Mouse (Mus musculus): Measurements from ENCODE around the gene Ints5. TPM values are rescaled to one million over a fixed set of nuclear protein-coding genes. Genes with fewer than 3 reads are reported as not detected.
"Not testable (repeated sequence)": the region's sequence is repeated elsewhere in the genome, so short reads cannot be mapped to it uniquely, and the experiment has no call there.

The Ints5 gene
- polyA plus RNA-seq, 1 experiment from 2014 or later, result 24.8 TPM

- Histone ChIP-seq H3K27ac (ENCODE audit: low read length) (peak overlapping the region; percentile 32; the same call in 1 of the 2 replicates), H3K9me3 (replicated peaks; ENCODE audit: control insufficient read depth, low read length) (no peaks in the 10 kb centered on the region), H3K36me3 (ENCODE audit: control insufficient read depth, insufficient read depth) (peaks cover 12% of the 10 kb centered on the region), H3K9ac (ENCODE audit: low read length) (peak overlapping the region; percentile 93), H3K27me3 (ENCODE audit: control insufficient read depth, insufficient read depth, low read length) (no peaks in the 10 kb centered on the region), H3K4me1 (ENCODE audit: control insufficient read depth, insufficient read depth, low read length) (peaks cover 8% of the 10 kb centered on the region), H3K4me3 (ENCODE audit: low read length) (peak overlapping the region; percentile 95), H3K4me2 (ENCODE audit: low read depth, low read length) (peak overlapping the region; percentile 85)
- no peak for ATAC-seq (replicated peaks; ENCODE audit: extremely low read depth, insufficient read depth, low FRiP score)
- 14% methylated on average over 3 of the region's 3 CpGs for WGBS
These were observed 11.8 kb upstream of the Ints5 start for GRCm38 (mm10) chr19:8881034-8881392.

- 67% methylated on average over 3 of the region's 3 CpGs for WGBS
- Histone ChIP-seq H3K9me3 (replicated peaks; ENCODE audit: control insufficient read depth, low read length) (no peaks in the 10 kb centered on the region), H3K4me2 (ENCODE audit: low read depth, low read length) (no peak within 1 kb of the TSS), H3K4me3 (ENCODE audit: low read length) (no peak within 1 kb of the TSS), H3K27me3 (ENCODE audit: control insufficient read depth, insufficient read depth, low read length) (no peaks in the 10 kb centered on the region), H3K36me3 (ENCODE audit: control insufficient read depth, insufficient read depth) (no peaks in the 10 kb centered on the region), H3K27ac (ENCODE audit: low read length) (no peak within 1 kb of the TSS), H3K4me1 (ENCODE audit: control insufficient read depth, insufficient read depth, low read length) (peaks cover 16% of the 10 kb centered on the region), H3K9ac (ENCODE audit: low read length) (no peak within 1 kb of the TSS)
- no peak for ATAC-seq (replicated peaks; ENCODE audit: extremely low read depth, insufficient read depth, low FRiP score)
These were observed 9.2 kb upstream of the Ints5 start, which contains the start of the genes Lbhd1 and Gm49403 for GRCm38 (mm10) chr19:8883616-8884015. Gene Lbhd1, plus strand, starts transcription at chr19:8883732. Gene Gm49403, plus strand, starts transcription at chr19:8883930.

- ATAC-seq (replicated peaks; ENCODE audit: extremely low read depth, insufficient read depth, low FRiP score), result no peak
- Histone ChIP-seq H3K9ac (ENCODE audit: low read length) (no peak overlapping the region), H3K9me3 (replicated peaks; ENCODE audit: control insufficient read depth, low read length) (no peaks in the 10 kb centered on the region), H3K36me3 (ENCODE audit: control insufficient read depth, insufficient read depth) (peaks cover 5% of the 10 kb centered on the region; the same call in 1 of the 2 replicates), H3K27ac (ENCODE audit: low read length) (no peak overlapping the region), H3K4me3 (ENCODE audit: low read length) (no peak overlapping the region), H3K4me1 (ENCODE audit: control insufficient read depth, insufficient read depth, low read length) (peaks cover 12% of the 10 kb centered on the region), H3K4me2 (ENCODE audit: low read depth, low read length) (peak overlapping the region; percentile 82; the same call in 1 of the 2 replicates), H3K27me3 (ENCODE audit: control insufficient read depth, insufficient read depth, low read length) (no peaks in the 10 kb centered on the region)
- WGBS, result 38% methylated on average over 1 of the region's 1 CpGs
These were observed 5.8 kb upstream of the Ints5 start for GRCm38 (mm10) chr19:8886916-8887584.

- Histone ChIP-seq H3K36me3 (ENCODE audit: control insufficient read depth, insufficient read depth) (peaks cover 5% of the 10 kb centered on the region; the same call in 1 of the 2 replicates), H3K27ac (ENCODE audit: low read length) (peak overlapping the region; percentile 85), H3K4me1 (ENCODE audit: control insufficient read depth, insufficient read depth, low read length) (peaks cover 15% of the 10 kb centered on the region), H3K9me3 (replicated peaks; ENCODE audit: control insufficient read depth, low read length) (no peaks in the 10 kb centered on the region), H3K9ac (ENCODE audit: low read length) (peak overlapping the region; percentile 86), H3K4me3 (ENCODE audit: low read length) (peak overlapping the region; percentile 77), H3K27me3 (ENCODE audit: control insufficient read depth, insufficient read depth, low read length) (no peaks in the 10 kb centered on the region), H3K4me2 (ENCODE audit: low read depth, low read length) (peak overlapping the region; percentile 82)
- 20% methylated on average over 19 of the region's 19 CpGs for WGBS
- no peak for ATAC-seq (replicated peaks; ENCODE audit: extremely low read depth, insufficient read depth, low FRiP score)
These were observed 5.0 kb upstream of the Ints5 start for GRCm38 (mm10) chr19:8887585-8888463.

- H3K27me3 ChIP-seq (ENCODE audit: control insufficient read depth, insufficient read depth, low read length), result no peaks in the 10 kb centered on the region
- under 1% methylated on average over 58 of the region's 58 CpGs for WGBS
- peak within 1 kb of the TSS; percentile 77 for H3K4me3 ChIP-seq (ENCODE audit: low read length)
- no peaks in the 10 kb centered on the region for H3K9me3 ChIP-seq (replicated peaks; ENCODE audit: control insufficient read depth, low read length)
- H3K4me1 ChIP-seq (ENCODE audit: control insufficient read depth, insufficient read depth, low read length), result peaks cover 19% of the 10 kb centered on the region
- H3K27ac ChIP-seq (ENCODE audit: low read length), result peak within 1 kb of the TSS; percentile 85
- H3K9ac ChIP-seq (ENCODE audit: low read length), result peak within 1 kb of the TSS; percentile 86
- peaks cover 5% of the 10 kb centered on the region; the same call in 1 of the 2 replicates for H3K36me3 ChIP-seq (ENCODE audit: control insufficient read depth, insufficient read depth)
- ATAC-seq (replicated peaks; ENCODE audit: extremely low read depth, insufficient read depth, low FRiP score), result peak; percentile 95; the same call in 1 of the 2 replicates
- peak within 1 kb of the TSS; percentile 86 for H3K4me2 ChIP-seq (ENCODE audit: low read depth, low read length)
These were observed 4.1 kb upstream of the Ints5 start, which contains the start of the genes 1810009A15Rik and Gm49416 for GRCm38 (mm10) chr19:8888511-8889385. Gene 1810009A15Rik, plus strand, starts transcription at chr19:8888853. Gene Gm49416, plus strand, starts transcription at chr19:8888926.

GRCm38 (mm10) chr19:8895397-8895960, 2.7 kb downstream of the Ints5 start:
- 82% methylated on average over 9 of the region's 9 CpGs for WGBS
- no peak for ATAC-seq (replicated peaks; ENCODE audit: extremely low read depth, insufficient read depth, low FRiP score)
- H3K9ac ChIP-seq (ENCODE audit: low read length), result no peak overlapping the region

GRCm38 (mm10) chr19:8896231-8896630, 3.4 kb downstream of the Ints5 start:
- not testable (repeated sequence) for H3K4me3 ChIP-seq (ENCODE audit: low read length); H3K36me3 ChIP-seq (ENCODE audit: control insufficient read depth, insufficient read depth); H3K4me2 ChIP-seq (ENCODE audit: low read depth, low read length); H3K9me3 ChIP-seq (replicated peaks; ENCODE audit: control insufficient read depth, low read length); ATAC-seq (replicated peaks; ENCODE audit: extremely low read depth, insufficient read depth, low FRiP score); H3K9ac ChIP-seq (ENCODE audit: low read length); H3K27ac ChIP-seq (ENCODE audit: low read length); H3K27me3 ChIP-seq (ENCODE audit: control insufficient read depth, insufficient read depth, low read length)
- peaks cover 30% of the 10 kb centered on the region for H3K4me1 ChIP-seq (ENCODE audit: control insufficient read depth, insufficient read depth, low read length)
- 80% methylated on average over 5 of the region's 5 CpGs for WGBS

More at GRCm38 (mm10) chr19:8895397-8895960, 2.7 kb downstream of the Ints5 start:
- no peak overlapping the region for H3K27ac ChIP-seq (ENCODE audit: low read length)
- no peak overlapping the region for H3K4me2 ChIP-seq (ENCODE audit: low read depth, low read length)
- peaks cover 30% of the 10 kb centered on the region for H3K4me1 ChIP-seq (ENCODE audit: control insufficient read depth, insufficient read depth, low read length)
- no peaks in the 10 kb centered on the region for H3K27me3 ChIP-seq (ENCODE audit: control insufficient read depth, insufficient read depth, low read length)
- H3K9me3 ChIP-seq (replicated peaks; ENCODE audit: control insufficient read depth, low read length), result no peaks in the 10 kb centered on the region
- no peak overlapping the region for H3K4me3 ChIP-seq (ENCODE audit: low read length)
- peaks cover 10% of the 10 kb centered on the region; the same call in 1 of the 2 replicates for H3K36me3 ChIP-seq (ENCODE audit: control insufficient read depth, insufficient read depth)

- H3K27me3 ChIP-seq (ENCODE audit: control insufficient read depth, insufficient read depth, low read length); H3K9me3 ChIP-seq (replicated peaks; ENCODE audit: control insufficient read depth, low read length); H3K36me3 ChIP-seq (ENCODE audit: control insufficient read depth, insufficient read depth): not testable (repeated sequence)
- Histone ChIP-seq H3K4me1 (ENCODE audit: control insufficient read depth, insufficient read depth, low read length) (peaks cover 30% of the 10 kb centered on the region), H3K4me3 (ENCODE audit: low read length) (peak overlapping the region; percentile 92), H3K4me2 (ENCODE audit: low read depth, low read length) (peak overlapping the region; percentile 76), H3K27ac (ENCODE audit: low read length) (peak overlapping the region; percentile 88), H3K9ac (ENCODE audit: low read length) (peak overlapping the region; percentile 74)
- peak; percentile 11 for ATAC-seq (replicated peaks; ENCODE audit: extremely low read depth, insufficient read depth, low FRiP score)
- 17% methylated on average over 21 of the region's 21 CpGs for WGBS
These were observed 4.5 kb downstream of the Ints5 start for GRCm38 (mm10) chr19:8897211-8897864.
